Mouse (Mus musculus): ENCODE measurements around the gene Hibadh.

Gene Hibadh

DNA sequence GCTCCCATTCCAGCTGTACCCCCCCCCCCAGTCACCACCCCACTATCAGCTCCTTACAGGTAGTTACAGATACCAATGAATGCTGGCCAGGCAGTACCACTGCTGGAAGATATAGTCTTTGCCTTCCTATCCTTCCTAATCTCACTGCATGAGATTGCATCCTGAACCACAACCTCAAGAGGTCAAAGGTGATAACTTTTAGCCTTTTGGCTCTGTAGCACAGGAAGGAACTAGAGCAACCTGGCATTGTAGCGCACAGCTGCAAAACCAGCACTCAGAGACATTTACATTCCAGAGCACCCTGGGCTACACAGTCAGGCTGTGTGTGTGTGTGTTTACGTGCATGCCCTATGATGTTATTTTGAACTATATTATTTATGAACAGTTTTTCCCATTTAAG is 137.2 kb downstream of the Hibadh start:
- no peak for DNase-seq (ENCODE audit: low read depth)

DNA sequence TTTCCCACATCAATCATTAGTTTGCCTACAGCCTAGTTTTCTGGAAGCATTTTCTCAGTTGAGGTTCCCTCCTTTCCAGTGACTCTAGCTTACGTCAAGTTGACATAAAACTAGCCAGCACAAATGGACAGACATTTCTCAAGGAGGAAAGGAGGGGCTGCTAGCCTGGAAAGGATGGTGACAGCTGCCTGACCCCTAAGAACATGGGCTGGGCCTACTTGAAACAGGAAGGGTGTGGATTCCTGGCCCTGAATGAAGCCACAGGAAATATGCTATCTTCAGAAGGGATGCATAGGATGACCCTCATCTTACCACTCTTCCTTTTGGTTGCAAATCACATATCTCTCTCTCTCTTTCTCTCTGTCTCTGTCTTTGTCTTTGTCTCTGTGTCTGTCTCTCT is 138.7 kb downstream of the Hibadh start:
- DNase-seq (ENCODE audit: low read depth), result no peak
